Mouse (Mus musculus): ENCODE results near the gene Lsm4.

Gene Lsm4

DNA sequence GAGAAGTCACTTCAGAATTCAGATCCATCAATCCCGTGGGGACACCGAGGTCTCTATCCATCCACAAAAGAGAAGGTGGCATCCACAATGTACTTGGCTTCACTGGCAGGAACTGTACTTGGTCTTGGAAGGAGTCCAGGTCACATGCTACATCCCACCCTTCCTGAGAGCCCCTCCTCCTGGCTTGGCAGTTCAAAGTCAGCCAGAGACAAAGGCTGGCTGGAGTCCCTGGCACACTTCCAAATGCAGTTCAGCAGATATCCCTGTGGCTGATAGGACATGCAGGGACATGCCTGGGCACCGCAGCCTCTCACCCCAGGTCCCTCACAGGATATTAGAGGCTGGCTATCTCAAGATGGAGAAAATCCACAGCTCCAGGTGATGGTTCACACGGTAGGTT is 23.7 kb upstream of the Lsm4 start:
- DNase-seq (ENCODE audit: low spot score) = peak; percentile 61

- DNase-seq (ENCODE audit: low spot score) = no peak
These were observed 22.7 kb upstream of the Lsm4 start for GRCm38 (mm10) chr8:70650351-70650750.

DNA sequence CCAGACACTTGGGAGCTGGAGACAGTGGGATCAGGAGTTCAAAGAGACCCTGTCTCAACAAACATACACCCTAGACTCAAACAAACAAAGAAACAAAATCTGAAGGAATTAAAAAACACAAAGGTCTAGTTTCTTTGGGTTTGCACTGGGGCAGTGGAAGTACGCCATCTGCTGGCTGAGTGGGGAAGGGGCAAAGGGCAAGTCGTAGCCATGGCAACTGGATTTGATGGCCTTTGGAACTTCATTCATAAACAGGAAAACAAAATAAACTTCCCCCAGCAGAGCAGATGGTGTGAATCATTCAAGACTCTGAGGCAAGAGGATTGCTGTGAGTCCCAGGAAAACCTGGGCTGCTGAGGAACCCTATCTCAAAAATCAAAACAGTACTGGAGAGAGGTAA is 19.8 kb upstream of the Lsm4 start:
- DNase-seq (ENCODE audit: low spot score) = peak; percentile 57

DNA sequence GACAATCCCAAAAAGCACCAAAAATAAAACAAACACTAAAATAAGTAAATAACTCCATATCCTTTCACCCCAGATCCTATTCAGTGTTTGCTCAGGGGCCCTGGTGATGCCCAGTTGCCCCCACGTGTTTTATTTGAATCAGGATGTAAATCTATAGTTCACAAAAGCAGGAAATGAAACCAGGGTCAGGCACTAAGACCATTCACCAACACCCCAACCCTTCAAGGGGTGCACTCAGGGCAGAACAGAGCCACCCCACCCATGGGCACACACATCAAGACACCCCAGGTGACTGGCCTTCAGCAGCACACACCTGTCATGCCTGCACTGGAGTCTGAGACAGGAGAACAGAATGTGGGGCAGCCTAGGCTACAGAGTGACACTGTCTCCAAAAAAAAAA is 18.9 kb upstream of the Lsm4 start:
- DNase-seq (ENCODE audit: low spot score) = no peak

DNA sequence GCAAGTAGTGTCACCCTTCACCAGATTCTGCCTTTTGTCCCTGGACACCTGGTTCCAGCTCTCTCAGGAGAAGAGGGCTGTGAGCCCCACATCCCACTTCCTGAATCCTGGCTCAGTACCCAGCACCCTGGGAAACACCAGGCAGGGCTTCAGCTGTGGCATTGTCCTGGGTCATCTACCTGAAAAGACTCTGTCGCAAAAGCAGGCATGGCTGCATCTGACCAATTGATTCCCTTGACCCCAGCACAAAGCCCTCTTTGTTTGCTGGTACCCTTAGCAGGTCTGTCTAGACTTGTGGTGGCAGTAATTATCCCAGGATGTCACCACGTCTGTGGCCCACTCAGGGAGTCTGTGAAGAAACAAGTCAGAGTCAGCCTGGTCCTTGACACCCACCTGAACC is 17.6 kb upstream of the Lsm4 start:
- DNase-seq (ENCODE audit: low spot score) = no peak

DNA sequence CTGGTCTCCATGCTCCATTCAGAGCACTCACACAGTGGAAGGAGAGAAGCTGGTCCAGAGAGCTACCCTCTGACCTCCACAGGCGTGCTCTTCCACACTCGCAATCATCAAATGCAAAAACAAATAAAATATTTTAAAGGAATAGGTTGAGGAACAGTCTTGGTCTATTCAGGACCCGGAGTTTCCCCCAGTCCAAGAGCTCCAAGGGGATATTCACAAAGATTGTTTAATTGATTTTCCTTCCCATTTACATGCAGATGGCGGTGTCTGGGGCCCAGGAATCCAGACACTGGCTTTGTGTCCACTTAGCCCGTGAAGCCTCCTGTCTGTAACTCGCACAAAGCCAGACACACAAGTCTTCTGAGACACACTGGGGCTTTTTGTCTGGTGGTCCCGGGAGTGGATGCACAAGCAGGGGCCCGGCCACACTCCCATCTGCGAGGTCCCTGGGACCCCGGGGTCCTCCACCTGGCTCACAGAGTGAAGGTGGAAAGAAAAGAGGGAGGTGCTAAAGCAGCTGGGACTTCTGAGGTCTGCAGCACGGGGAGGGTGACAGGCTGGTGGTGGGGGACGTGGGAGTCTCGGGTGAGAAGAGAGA is 16.8 kb upstream of the Lsm4 start:
- no peak for DNase-seq (ENCODE audit: low spot score)

DNA sequence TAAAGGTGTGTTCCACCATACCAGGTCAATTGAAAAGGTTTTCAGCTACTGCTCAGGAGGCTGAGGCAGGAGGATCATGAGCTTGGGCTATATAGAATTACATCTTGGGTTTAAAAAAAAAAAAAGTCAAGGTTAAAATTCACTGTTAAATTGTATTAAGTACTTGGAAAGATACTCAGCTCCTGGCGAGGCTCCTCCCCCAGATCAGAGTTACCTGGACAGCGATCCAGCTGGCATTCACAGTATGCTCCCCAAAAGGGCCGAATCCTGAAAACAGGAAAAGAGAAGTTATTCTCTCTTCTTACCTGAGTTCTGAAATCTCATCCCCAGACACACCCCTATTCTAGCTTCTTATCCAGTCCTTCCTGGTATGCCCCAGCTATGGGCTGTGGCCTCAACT is 15.8 kb upstream of the Lsm4 start:
- DNase-seq (ENCODE audit: low spot score) = no peak

GRCm38 (mm10) chr8:70657739-70658138 is 15.3 kb upstream of the Lsm4 start:
- DNase-seq (ENCODE audit: low spot score) = no peak

- no peak for DNase-seq (ENCODE audit: low spot score)
These were observed 14.0 kb upstream of the Lsm4 start for GRCm38 (mm10) chr8:70658897-70659603.

DNA sequence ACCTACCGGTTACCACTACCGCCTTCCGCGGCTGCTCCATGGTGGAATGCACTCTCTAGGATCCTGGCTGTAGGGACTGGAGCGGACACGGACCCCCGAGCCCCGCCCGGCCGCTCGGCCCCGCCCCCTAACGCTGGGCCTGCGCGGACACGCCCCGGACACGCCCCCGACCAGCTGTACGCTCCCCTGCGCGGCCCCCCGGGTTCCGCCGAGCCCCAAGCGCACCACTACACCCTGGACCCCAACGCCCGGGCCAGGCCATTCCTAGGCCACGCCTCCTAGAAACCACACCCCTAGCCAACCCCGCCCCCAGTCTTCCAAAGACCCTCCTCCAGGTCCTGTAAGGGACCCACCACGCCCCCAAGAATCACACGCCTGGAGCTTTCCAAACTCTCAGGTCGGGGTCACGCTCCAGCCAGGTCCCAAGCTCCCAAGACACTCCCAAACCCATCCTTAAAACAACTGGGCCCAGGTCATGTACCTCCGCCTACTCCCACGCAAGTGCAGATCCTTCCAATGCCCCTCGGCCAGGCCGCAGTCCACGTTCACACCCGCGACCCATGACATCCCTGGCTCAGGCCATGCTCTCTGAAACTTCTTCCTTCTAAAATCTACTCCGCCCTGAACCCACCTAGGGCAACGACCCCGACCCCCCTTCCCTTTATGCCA is 13.3 kb upstream of the Lsm4 start:
- peak; percentile 82 for DNase-seq (ENCODE audit: low spot score)

DNA sequence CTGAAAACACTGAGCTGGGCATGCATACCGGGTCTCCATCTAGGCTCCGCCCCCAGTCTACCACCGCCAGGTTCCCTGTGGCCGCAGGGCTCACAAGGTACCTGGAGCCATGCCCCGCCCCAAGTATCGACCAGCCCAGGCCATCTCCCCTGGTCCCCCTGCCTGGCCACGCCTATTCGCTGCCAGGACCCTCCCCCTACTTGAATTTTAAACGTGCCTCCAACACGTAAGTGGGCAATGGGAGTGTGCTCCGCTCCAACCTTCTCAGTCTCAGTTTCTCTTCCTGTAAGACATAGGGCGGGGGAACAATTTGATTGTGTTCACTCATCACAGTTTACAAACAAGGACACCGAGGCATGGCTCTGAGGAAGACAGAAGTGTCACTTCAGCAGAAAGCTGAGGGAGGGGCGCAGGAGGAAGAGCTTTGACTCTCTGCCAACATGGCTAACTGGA is 12.7 kb upstream of the Lsm4 start, which contains the start of gene Pgpep1:
Gene Pgpep1 (minus strand): TSS at position 116 of the 453 bp plus-strand sequence.
- DNase-seq (ENCODE audit: low spot score) = no peak

GRCm38 (mm10) chr8:70663691-70664090 is 9.4 kb upstream of the Lsm4 start:
- DNase-seq (ENCODE audit: low spot score) = no peak

DNA sequence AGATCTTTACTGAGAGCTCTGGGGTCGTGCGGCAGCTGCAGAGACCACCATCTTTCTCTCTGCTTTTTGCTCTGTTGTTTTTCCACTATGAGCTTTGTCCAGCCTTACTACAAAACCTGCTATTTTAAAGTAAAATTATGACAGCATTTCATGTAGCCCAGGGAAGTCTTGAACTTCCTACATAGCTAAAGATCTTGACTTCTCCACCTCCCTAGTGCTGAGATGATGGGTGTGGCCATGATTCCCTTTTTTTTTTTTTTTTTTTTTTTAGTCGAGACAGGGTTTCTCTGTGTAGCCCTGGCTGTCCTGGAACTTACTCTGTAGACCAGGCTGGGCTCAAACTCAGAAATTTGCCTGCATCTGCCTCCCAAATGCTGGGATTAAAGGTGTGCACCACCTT is 8.4 kb upstream of the Lsm4 start:
- no peak for DNase-seq (ENCODE audit: low spot score)

- DNase-seq (ENCODE audit: low spot score) = no peak
These were observed 7.4 kb upstream of the Lsm4 start for GRCm38 (mm10) chr8:70665599-70665998.

DNA sequence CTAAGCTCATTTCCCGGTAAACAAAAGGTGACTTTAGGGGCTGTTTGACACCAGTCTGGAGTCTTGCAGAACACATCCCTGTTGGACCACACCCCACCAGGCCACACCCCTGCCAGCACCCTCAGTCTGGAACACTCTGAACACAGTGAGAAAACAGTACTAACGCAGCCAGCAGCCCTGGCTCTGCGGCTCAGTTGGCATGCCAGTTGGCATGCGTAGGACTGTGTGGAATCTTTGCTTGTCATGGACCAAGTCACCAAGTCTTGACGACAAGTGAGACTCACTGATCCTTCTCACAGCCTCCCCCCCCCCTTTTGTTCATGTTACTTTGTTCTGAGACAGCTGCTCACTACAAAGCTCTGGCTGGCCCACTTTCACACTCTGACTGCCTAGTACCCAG is 6.0 kb upstream of the Lsm4 start:
- DNase-seq (ENCODE audit: low spot score) = no peak

DNA sequence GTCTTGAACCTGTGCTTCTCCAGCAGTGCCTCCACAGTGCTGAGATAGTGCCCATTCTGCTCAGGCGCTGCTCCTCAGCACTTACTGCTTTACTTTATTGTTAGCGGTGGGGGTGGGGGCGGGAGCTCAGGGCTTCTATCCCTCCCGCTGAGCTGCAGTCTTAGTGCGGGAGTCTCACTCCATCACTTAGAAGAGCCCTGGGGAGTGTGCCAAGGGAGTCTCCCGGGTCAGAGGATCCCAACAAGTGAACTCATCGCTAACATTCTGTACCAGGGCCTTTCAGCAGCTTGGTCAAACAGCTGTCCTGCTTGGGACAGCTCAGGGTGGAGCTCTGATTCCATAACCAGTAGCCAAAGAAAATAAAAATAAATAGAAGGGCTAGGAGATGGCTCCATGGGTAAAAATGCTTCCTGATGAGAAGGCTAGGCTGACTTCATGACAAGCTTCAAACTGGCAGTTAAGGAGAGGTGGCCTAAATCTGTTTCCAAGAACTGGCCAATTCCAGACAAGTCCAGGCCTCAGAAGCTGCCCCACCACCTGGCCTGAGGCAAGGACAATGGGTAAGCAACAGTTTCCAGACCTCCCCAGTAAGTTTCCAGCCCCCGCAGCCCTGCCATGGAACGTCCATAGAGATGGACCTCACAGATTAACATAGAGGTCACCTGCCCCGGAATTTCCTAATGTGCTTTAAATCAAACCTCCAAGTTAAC is 1.3 kb upstream of the Lsm4 start:
- peak; percentile 45 for DNase-seq (ENCODE audit: low spot score)

GRCm38 (mm10) chr8:70672325-70673078 is 546 bp upstream of the Lsm4 start:
- no peak for DNase-seq (ENCODE audit: low spot score)

- no peak for DNase-seq (ENCODE audit: low spot score)
These were observed 1.1 kb downstream of the Lsm4 start for GRCm38 (mm10) chr8:70674109-70674508.

- DNase-seq (ENCODE audit: low spot score) = no peak
These were observed 1.7 kb downstream of the Lsm4 start for GRCm38 (mm10) chr8:70674716-70675115.

DNA sequence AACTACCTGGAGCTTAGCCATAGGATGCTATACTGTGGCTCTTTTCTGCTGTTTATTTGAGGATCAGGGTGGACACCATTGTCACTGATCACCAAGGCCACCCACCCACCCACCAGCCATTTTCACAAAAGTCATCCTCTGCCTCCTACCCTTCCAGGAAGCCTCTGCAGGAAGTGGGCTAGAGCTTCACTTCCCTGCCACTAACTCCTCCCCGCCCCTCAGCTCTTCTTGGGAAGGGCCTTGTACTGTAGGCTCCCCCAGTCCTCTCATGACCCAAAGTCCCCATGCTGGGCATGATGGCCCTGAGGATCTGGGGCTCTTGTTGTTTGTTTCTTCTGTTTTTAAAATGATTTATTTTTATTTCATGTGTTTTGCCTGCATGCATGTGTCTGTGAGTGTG is 2.3 kb downstream of the Lsm4 start:
- no peak for DNase-seq (ENCODE audit: low spot score)

DNA sequence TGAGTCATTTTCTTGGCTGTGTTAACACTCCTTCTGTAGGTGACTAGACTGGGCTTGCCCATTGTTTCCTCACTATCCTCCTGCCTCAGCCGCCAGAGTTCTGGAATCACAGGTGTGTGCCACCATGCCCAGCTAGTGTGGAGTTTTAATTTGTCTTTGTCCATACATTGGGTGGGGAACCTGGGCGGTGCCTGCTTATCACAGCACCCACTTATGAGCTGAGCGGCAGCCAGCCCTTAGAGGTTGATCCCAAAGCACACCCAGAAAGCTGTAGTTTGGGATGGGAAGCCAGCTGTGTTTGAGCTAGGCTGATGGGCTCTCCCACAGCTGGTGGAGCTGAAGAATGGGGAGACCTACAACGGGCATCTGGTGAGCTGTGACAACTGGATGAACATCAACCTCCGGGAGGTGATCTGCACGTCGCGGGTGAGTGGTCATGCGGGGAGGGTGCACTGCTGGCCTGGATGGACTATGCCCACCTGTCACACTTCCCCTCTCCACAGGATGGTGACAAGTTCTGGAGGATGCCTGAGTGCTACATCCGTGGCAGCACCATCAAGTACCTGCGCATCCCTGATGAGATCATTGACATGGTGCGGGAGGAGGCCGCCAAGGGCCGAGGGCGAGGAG is 4.5 kb downstream of the Lsm4 start:
- DNase-seq (ENCODE audit: low spot score) = no peak

DNA sequence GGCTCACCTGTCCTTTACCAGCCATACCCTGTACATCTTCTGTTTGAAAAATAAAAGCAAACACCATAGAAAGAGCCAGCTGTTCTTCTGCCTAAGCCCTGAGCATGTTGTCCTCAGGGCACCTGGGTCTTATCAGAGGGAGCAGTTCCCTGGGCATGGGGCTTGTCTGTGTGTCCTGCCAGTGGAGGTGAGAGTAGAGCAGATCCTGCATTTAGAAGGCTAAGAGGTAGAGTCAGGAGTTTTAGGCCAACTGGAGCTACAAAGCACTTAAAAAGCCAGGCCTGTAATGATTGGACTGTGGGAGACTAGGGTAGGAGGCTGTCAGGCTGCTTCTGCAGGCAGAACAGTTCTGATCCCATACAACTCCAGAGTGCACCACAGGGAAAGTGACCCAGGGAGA is 5.6 kb downstream of the Lsm4 start:
- DNase-seq (ENCODE audit: low spot score) = no peak
